Mouse (Mus musculus) kidney, embryonic 15.5 days (tissue): ENCODE data around the gene Igf1. TPM values are rescaled to one million over a fixed set of nuclear protein-coding genes. Genes with fewer than 3 reads are reported as not detected.
A peak's percentile ranks its signal among the peaks of the same experiment; 100 is the strongest.

Experiments used
- ATAC-seq: fragments of 200-750 bp; cut with Nextera tagmentation; replicated peaks from 2 replicates; pipeline ENCODE4 v1.8.0; 2017; ENCODE audit warnings: moderate TSS enrichment; ENCODE audit not compliant: low FRiP score
- H3K27ac ChIP-seq: fragments of 300-500 bp; sonication (generic); 2 replicates; pipeline ENCODE4 v1.5.1; 2015; ENCODE audit warnings: mild to moderate bottlenecking, inconsistent platforms
- H3K27me3 ChIP-seq: fragments of 300-500 bp; sonication (generic); 2 replicates; pipeline ENCODE4 v1.6.1; 2015; ENCODE audit warnings: inconsistent platforms
- H3K36me3 ChIP-seq: fragments of 300-500 bp; sonication (generic); 2 replicates; pipeline ENCODE4 v1.6.1; 2015; ENCODE audit warnings: inconsistent platforms
- H3K4me1 ChIP-seq: fragments of 300-500 bp; sonication (generic); 2 replicates; pipeline ENCODE4 v1.6.1; 2015; ENCODE audit warnings: inconsistent platforms
- H3K4me2 ChIP-seq: fragments of 300-500 bp; sonication (generic); 2 replicates; pipeline ENCODE4 v1.6.1; 2015; ENCODE audit warnings: moderate library complexity, mild to moderate bottlenecking, inconsistent platforms
- H3K4me3 ChIP-seq: fragments of 300-500 bp; sonication (generic); replicated peaks from 2 replicates; pipeline ENCODE4 v1.5.1; 2015; ENCODE audit warnings: mild to moderate bottlenecking, inconsistent platforms
- H3K9ac ChIP-seq: fragments of 300-500 bp; sonication (generic); 2 replicates; pipeline ENCODE4 v1.6.1; 2015; ENCODE audit warnings: mild to moderate bottlenecking, inconsistent platforms
- H3K9me3 ChIP-seq: fragments of 300-500 bp; sonication (generic); replicated peaks from 2 replicates; pipeline ENCODE4 v1.6.1; 2016; ENCODE audit warnings: inconsistent platforms
- WGBS: fragments of 180-500 bp; shearing (Covaris S2); methylation state at CpG from one replicate; pipeline ENCODE4 v1.1.7; 2015; ENCODE audit warnings: mixed read lengths; 5-methylcytosine and 5-hydroxymethylcytosine counted together
- polyA plus RNA-seq: library from polyadenylated mRNA; unstranded; fragments of >200 nt; fragmentation: Nextera tagmentation; extraction: Ambion mirVana; gene quantifications from 2 replicates; pipeline ENCODE4 v1.2.1, GENCODE M21; 2015

Gene Igf1
- polyA plus RNA-seq, 1 experiment from 2014 or later, result 37.1 TPM

- H3K4me2 ChIP-seq, result no peak overlapping the region
- H3K4me3 ChIP-seq, result no peak overlapping the region
- H3K9ac ChIP-seq, result no peak overlapping the region
- ATAC-seq, result no peak; the same call in 1 of the 2 replicates
- no peaks in the 10 kb centered on the region for H3K36me3 ChIP-seq
- WGBS, result 31% methylated on average over 8 of the region's 8 CpGs
- H3K9me3 ChIP-seq, result no peaks in the 10 kb centered on the region
- H3K27me3 ChIP-seq, result no peaks in the 10 kb centered on the region
- no peak overlapping the region for H3K27ac ChIP-seq
- peaks cover 12% of the 10 kb centered on the region; the same call in 1 of the 2 replicates for H3K4me1 ChIP-seq
These were observed 13.0 kb upstream of the Igf1 start for GRCm38 (mm10) chr10:87844917-87845552.

DNA sequence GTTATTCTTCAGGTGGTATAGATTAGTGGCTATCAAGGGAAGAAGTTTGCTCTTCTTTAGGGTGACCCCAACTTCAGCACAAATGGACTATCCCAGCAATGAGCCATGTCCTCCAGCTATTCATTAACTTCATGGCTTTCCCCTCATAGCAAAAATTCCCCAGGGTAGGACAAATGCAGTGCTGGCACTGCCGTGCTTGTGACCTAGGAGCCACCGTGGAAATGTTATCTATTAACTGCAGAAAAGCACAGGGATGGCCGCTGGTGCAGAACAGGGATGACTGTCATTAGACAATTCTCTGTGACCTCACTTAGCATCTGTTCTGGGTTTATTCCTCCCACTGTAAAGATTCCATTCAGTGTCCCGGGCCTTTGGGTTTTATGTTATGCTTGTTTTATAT is 10.2 kb upstream of the Igf1 start:
- H3K4me3 ChIP-seq, result no peak overlapping the region
- H3K9ac ChIP-seq, result no peak overlapping the region
- no peak overlapping the region for H3K27ac ChIP-seq
- no peaks in the 10 kb centered on the region for H3K36me3 ChIP-seq
- H3K27me3 ChIP-seq, result no peaks in the 10 kb centered on the region
- no peaks in the 10 kb centered on the region for H3K9me3 ChIP-seq
- peaks cover 12% of the 10 kb centered on the region; the same call in 1 of the 2 replicates for H3K4me1 ChIP-seq
- peak; percentile 93 for ATAC-seq
- H3K4me2 ChIP-seq, result no peak overlapping the region
- WGBS, result 26% methylated on average over 4 of the region's 4 CpGs

DNA sequence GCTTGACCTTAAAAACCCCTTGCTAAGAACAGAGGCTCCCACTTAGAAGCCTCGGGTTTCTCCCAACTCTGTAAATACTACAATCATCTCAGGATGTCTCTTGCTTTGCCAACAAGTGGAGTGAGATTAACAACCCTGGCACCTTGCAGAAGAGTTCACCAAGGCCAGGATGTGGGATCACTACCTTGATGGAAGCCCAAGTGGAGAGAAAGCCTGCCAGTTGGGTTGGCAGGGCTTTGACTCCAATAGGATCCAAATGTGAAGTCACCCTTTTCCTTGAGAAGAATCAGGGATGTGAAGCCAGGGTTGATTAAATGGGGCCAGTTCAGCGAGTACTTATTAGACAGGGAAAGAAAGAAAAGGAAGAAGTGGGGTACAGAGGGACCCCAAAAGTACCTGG is 9.6 kb upstream of the Igf1 start:
- Histone ChIP-seq H3K27me3 (no peaks in the 10 kb centered on the region), H3K4me1 (peaks cover 12% of the 10 kb centered on the region; the same call in 1 of the 2 replicates), H3K27ac (no peak overlapping the region), H3K9me3 (no peaks in the 10 kb centered on the region), H3K36me3 (no peaks in the 10 kb centered on the region), H3K9ac (no peak overlapping the region), H3K4me2 (no peak overlapping the region), H3K4me3 (no peak overlapping the region)
- 55% methylated on average over 2 of the region's 2 CpGs for whole genome bisulfite sequencing
- ATAC-seq, result no peak

- no peak overlapping the region for H3K4me2 ChIP-seq
- H3K9ac ChIP-seq, result no peak overlapping the region
- no peaks in the 10 kb centered on the region for H3K9me3 ChIP-seq
- H3K27ac ChIP-seq, result no peak overlapping the region
- H3K27me3 ChIP-seq, result peaks cover 10% of the 10 kb centered on the region; the same call in 1 of the 2 replicates
- no peak overlapping the region for H3K4me3 ChIP-seq
- ATAC-seq, result no peak
- no peaks in the 10 kb centered on the region for H3K36me3 ChIP-seq
- 54% methylated on average over 3 of the region's 3 CpGs for WGBS
- peaks cover 11% of the 10 kb centered on the region; the same call in 1 of the 2 replicates for H3K4me1 ChIP-seq
These were observed 6.6 kb upstream of the Igf1 start for GRCm38 (mm10) chr10:87851492-87851891.

GRCm38 (mm10) chr10:87854408-87854807 is 3.7 kb upstream of the Igf1 start:
- 1% methylated on average over 5 of the region's 5 CpGs for WGBS
- Histone ChIP-seq H3K36me3 (no peaks in the 10 kb centered on the region), H3K4me3 (no peak overlapping the region), H3K27me3 (peaks cover 29% of the 10 kb centered on the region), H3K27ac (no peak overlapping the region), H3K9ac (no peak overlapping the region), H3K4me1 (peaks cover 29% of the 10 kb centered on the region), H3K9me3 (no peaks in the 10 kb centered on the region), H3K4me2 (no peak overlapping the region)
- ATAC-seq, result no peak

- no peak overlapping the region for H3K9ac ChIP-seq
- H3K36me3 ChIP-seq, result no peaks in the 10 kb centered on the region
- ATAC-seq, result no peak
- H3K27me3 ChIP-seq, result peaks cover 29% of the 10 kb centered on the region
- no peak overlapping the region for H3K4me3 ChIP-seq
- WGBS, result 80% methylated on average over 13 of the region's 13 CpGs
- H3K27ac ChIP-seq, result no peak overlapping the region
- no peaks in the 10 kb centered on the region for H3K9me3 ChIP-seq
- H3K4me1 ChIP-seq, result peaks cover 38% of the 10 kb centered on the region
- no peak overlapping the region for H3K4me2 ChIP-seq
These were observed 2.5 kb upstream of the Igf1 start for GRCm38 (mm10) chr10:87855423-87856122.

DNA sequence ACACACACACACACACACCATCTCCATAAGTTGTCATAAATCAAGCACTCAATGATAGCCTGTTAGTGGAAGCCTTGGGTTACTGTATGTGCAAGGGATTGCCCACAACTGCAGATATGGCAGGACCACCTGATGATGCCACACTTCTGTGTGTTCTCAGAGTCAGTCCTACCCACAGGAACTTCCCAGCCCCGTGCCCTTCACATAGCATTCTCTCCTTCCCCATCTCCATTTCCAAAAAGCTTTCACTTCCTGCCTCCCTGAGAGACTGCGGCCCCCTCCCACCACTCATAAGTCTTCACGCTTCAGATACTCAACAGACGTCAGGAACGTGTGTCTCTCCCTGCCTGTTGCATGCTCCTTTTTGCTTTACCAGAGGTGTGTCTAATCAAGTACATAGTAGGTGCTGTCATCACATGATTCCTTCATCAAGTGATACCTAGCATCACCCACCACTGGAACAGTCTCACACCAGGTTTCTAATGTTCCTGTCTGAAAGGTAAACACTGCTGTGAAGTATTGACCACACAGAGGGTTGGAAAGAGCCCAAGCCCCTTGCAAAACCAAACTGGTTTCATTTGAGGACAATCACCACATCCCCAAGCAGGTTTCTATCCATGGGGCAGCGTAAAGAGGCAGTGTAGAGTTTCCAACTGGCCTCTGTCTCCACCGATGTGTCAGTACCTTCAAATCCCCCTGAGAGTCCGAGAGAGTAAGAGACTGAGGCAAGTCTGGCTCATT is 680 bp upstream of the Igf1 start:
- 0 out of 2 replicates have a peak, but pooled peaks have one; percentile 5 for ATAC-seq
- no peaks in the 10 kb centered on the region for H3K9me3 ChIP-seq
- 0 out of 2 replicates have a peak overlapping the region, but pooled peaks have one; percentile 57 for H3K27ac ChIP-seq
- peaks cover 44% of the 10 kb centered on the region for H3K4me1 ChIP-seq
- H3K4me3 ChIP-seq, result no peak overlapping the region
- H3K4me2 ChIP-seq, result no peak overlapping the region
- no peak overlapping the region for H3K9ac ChIP-seq
- H3K36me3 ChIP-seq, result no peaks in the 10 kb centered on the region
- peaks cover 29% of the 10 kb centered on the region for H3K27me3 ChIP-seq
- WGBS, result 39% methylated on average over 8 of the region's 8 CpGs

DNA sequence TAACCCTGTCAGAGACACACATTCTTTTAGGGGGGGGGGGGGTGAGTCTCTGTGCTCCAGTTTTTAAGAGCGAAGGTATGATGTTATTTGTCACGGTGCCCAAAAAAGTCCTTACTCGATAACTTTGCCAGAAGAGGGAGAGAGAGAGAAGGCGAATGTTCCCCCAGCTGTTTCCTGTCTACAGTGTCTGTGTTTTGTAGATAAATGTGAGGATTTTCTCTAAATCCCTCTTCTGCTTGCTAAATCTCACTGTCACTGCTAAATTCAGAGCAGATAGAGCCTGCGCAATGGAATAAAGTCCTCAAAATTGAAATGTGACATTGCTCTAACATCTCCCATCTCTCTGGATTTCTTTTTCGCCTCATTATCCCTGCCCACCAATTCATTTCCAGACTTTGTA is 874 bp downstream of the Igf1 start:
- H3K27me3 ChIP-seq, result peaks cover 29% of the 10 kb centered on the region
- no peaks in the 10 kb centered on the region for H3K36me3 ChIP-seq
- H3K4me1 ChIP-seq, result peaks cover 56% of the 10 kb centered on the region
- peak overlapping the region; percentile 52 for H3K4me3 ChIP-seq
- 22% methylated on average over 6 of the region's 6 CpGs for whole genome bisulfite sequencing
- H3K4me2 ChIP-seq, result peak overlapping the region; percentile 78
- H3K9ac ChIP-seq, result no peak overlapping the region
- H3K9me3 ChIP-seq, result no peaks in the 10 kb centered on the region
- no peak for ATAC-seq
- H3K27ac ChIP-seq, result peak overlapping the region; percentile 77

DNA sequence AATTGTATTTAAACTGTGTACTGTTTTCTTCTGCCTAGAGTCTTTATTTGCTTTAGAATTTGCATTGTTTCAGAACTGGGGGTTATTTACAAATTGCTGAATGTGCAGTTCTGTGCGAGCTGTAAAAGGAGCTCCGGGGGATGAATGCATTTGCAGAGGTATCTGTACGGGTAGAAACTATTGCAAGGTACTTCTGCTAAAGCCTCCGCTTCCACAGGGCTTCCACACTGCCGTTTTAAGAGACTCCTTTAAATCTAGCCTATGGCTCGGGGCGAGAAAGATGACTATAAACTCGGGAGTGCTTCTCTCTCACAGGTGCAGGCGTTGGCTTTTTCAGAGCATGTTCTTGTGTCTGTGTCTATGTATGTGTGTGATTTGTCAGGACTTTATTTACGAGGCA is 1.4 kb downstream of the Igf1 start:
- WGBS, result 8% methylated on average over 10 of the region's 10 CpGs
- Histone ChIP-seq H3K36me3 (no peaks in the 10 kb centered on the region), H3K9ac (no peak overlapping the region), H3K4me3 (peak overlapping the region; percentile 52), H3K9me3 (no peaks in the 10 kb centered on the region), H3K4me1 (peaks cover 58% of the 10 kb centered on the region), H3K27me3 (peaks cover 29% of the 10 kb centered on the region), H3K4me2 (peak overlapping the region; percentile 78), H3K27ac (peak overlapping the region; percentile 77)
- ATAC-seq, result no peak

- Histone ChIP-seq H3K27ac (peak overlapping the region; percentile 74), H3K9ac (peak overlapping the region; percentile 58), H3K36me3 (no peaks in the 10 kb centered on the region), H3K4me1 (peaks cover 64% of the 10 kb centered on the region), H3K4me2 (peak overlapping the region; percentile 78), H3K9me3 (no peaks in the 10 kb centered on the region), H3K27me3 (peaks cover 26% of the 10 kb centered on the region), H3K4me3 (peak overlapping the region; percentile 52)
- 3% methylated on average over 30 of the region's 30 CpGs for WGBS
- no peak for ATAC-seq
These were observed 2.4 kb downstream of the Igf1 start for GRCm38 (mm10) chr10:87860181-87861103.

DNA sequence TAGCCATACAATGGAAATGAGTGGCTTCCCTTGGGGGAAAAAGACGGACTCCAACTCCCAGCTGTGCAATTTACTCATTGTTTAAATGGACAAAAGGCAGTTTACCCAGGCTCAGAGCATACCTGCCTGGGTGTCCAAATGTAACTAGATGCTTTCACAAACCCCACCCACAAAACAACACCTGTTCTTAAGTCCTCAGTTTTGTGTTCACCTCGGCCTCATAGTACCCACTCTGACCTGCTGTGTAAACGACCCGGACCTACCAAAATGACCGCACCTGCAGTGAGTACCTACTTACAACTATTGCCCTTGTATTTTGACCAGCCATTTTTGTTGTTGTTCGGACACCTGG is 3.0 kb downstream of the Igf1 start:
- WGBS, result 68% methylated on average over 6 of the region's 6 CpGs
- no peak for ATAC-seq

More for the DNA sequence above, 3.0 kb downstream of the Igf1 start:
- Histone ChIP-seq H3K4me2 (peak overlapping the region; percentile 78), H3K4me3 (peak overlapping the region; percentile 52), H3K36me3 (no peaks in the 10 kb centered on the region), H3K4me1 (peaks cover 64% of the 10 kb centered on the region), H3K27me3 (peaks cover 23% of the 10 kb centered on the region), H3K27ac (peak overlapping the region; percentile 74; the same call in 1 of the 2 replicates), H3K9me3 (no peaks in the 10 kb centered on the region), H3K9ac (no peak overlapping the region)
